Mouse (Mus musculus): ENCODE results near the gene Samd14.

- TF ChIP-seq EP300 (IDR thresholded peaks at IDR 0.05), result no peak
- TF ChIP-seq CTCF (IDR thresholded peaks at IDR 0.05), result no peak
These were observed 14.5 kb upstream of the Samd14 start for GRCm38 (mm10) chr11:94994947-94995772.

Measured in lung, postnatal 0 days (tissue).